Comparison of ENCODE assay signal across 9 mouse cellular contexts in genomic region chr17:35027277-35028068, GRCm38 (mm10). TPM values are rescaled to one million over a fixed set of nuclear protein-coding genes. Genes with fewer than 3 reads are reported as not detected.
DNase-seq lines count a peak whose midpoint lies in the region; ATAC-seq lines count a peak whose summit lies in the region.
"Had no signal": no experiment of that assay in that cellular context is flagged by ENCODE, and none has a peak within 500 bp of the region (broad histone marks: within the 10 kb centered on the region; RNA-seq: fewer than 3 reads in every experiment).

Gene Sapcd1 (minus strand): TSS chr17:35028016.

- H3K27me3 ChIP-seq in heart, embryonic 16.5 days (ENCODE audit: control insufficient read depth, insufficient read depth, low read length) = no peaks in the 10 kb centered on the region
- no peaks in the 10 kb centered on the region for H3K27me3 ChIP-seq in limb, embryonic 13.5 days

- H3K4me3 ChIP-seq in heart, embryonic 16.5 days (ENCODE audit: low read length) = no peak within 1 kb of the TSS
- peak within 1 kb of the TSS; percentile 13 for H3K4me3 ChIP-seq in limb, embryonic 13.5 days
- H3K4me3 ChIP-seq: myocyte had no signal

- peak within 1 kb of the TSS; percentile 39; the same call in 1 of the 2 replicates for H3K9ac ChIP-seq in heart, embryonic 16.5 days (ENCODE audit: low read length)
- peak within 1 kb of the TSS; percentile 50; the same call in 1 of the 2 replicates for H3K9ac ChIP-seq in limb, embryonic 13.5 days

- WGBS in heart, embryonic 16.5 days = 32% methylated on average over 13 of the region's 13 CpGs
- 32% methylated on average over 13 of the region's 13 CpGs for WGBS in limb, embryonic 13.5 days

- H3K4me2 ChIP-seq in heart, embryonic 16.5 days (ENCODE audit: low read depth, low read length) = no peak within 1 kb of the TSS
- peak within 1 kb of the TSS; percentile 48 for H3K4me2 ChIP-seq in limb, embryonic 13.5 days (replicated peaks)

- no peak; the same call in 1 of the 2 replicates for ATAC-seq in heart, embryonic 16.5 days (replicated peaks; ENCODE audit: extremely low read depth, insufficient read depth, low FRiP score)
- ATAC-seq in limb, embryonic 13.5 days (ENCODE audit: low FRiP score, low read depth) = peak; percentile 66

- H3K27ac ChIP-seq in heart, embryonic 16.5 days (ENCODE audit: low read length) = 0 out of 2 replicates have a peak within 1 kb of the TSS, but pooled peaks have one; percentile 5
- peak within 1 kb of the TSS; percentile 74 for H3K27ac ChIP-seq in limb, embryonic 13.5 days

- no peaks in the 10 kb centered on the region for H3K36me3 ChIP-seq in heart, embryonic 16.5 days (ENCODE audit: control insufficient read depth, insufficient read depth)
- no peaks in the 10 kb centered on the region for H3K36me3 ChIP-seq in limb, embryonic 13.5 days

- peaks cover 6% of the 10 kb centered on the region for H3K4me1 ChIP-seq in heart, embryonic 16.5 days (ENCODE audit: control insufficient read depth, insufficient read depth, low read length)
- H3K4me1 ChIP-seq in limb, embryonic 13.5 days = peaks cover 27% of the 10 kb centered on the region

- no peaks in the 10 kb centered on the region for H3K9me3 ChIP-seq in heart, embryonic 16.5 days (replicated peaks; ENCODE audit: control insufficient read depth, low read length)
- H3K9me3 ChIP-seq in limb, embryonic 13.5 days = no peaks in the 10 kb centered on the region

- DNase-seq in embryo, embryonic 11 days = peak; percentile 44
- DNase-seq in embryo, embryonic 9.5 days (ENCODE audit: extremely low spot score) = no peak
- DNase-seq in spleen, postnatal 4 days (ENCODE audit: low spot score in 2 of 2) = peak; percentile 43 to 73
- DNase-seq in spleen, adult 12 weeks (ENCODE audit: low spot score) = no peak
- DNase-seq in right cerebral cortex, postnatal 14 days = peak; percentile 46
- no peak for DNase-seq in urinary bladder, postnatal 36 days (ENCODE audit: low spot score in 2 of 2)

RNA-seq across cellular contexts. Expression of gene Sapcd1, which starts in this region (rescaled TPM):
- polyA plus RNA-seq in heart, embryonic 16.5 days (2015; fragmentation: Nextera tagmentation; extraction: Ambion mirVana) = 1.9 and 3.0 TPM in 2 replicates
- polyA plus RNA-seq in limb, embryonic 13.5 days (2015; fragmentation: Nextera tagmentation; extraction: Ambion mirVana) = 7.2 and 8.2 TPM in 2 replicates

Comparison
In these comparisons a context has a peak if more than half of its experiments do, and no peak if none do; other contexts are left out.
1. DNase-seq: peak in embryo, embryonic 11 days (single experiment), spleen, postnatal 4 days (2 of 2) and right cerebral cortex, postnatal 14 days (single experiment); none in embryo, embryonic 9.5 days (single experiment), spleen, adult 12 weeks (single experiment) and urinary bladder, postnatal 36 days (0 of 2).